ENCODE assay signal across 8 mouse cellular contexts in genomic region chr13:75089721-75090410, GRCm38 (mm10). TPM values are rescaled to one million over a fixed set of nuclear protein-coding genes. Genes with fewer than 3 reads are reported as not detected.
DNase-seq lines count a peak whose midpoint lies in the region; ATAC-seq lines count a peak whose summit lies in the region.

TSS of gene Pcsk1 (plus strand) at chr13:75089826.

- H3K4me1 ChIP-seq in megakaryocyte, embryonic 14.5 days = no peaks in the 10 kb centered on the region
- H3K4me1 ChIP-seq in neural tube, embryonic 14.5 days (ENCODE audit: control insufficient read depth, insufficient read depth, low read length) = no peaks in the 10 kb centered on the region

- DNase-seq in cerebellum, postnatal 14 days = peak; percentile 29 to 45
- DNase-seq in left cerebral cortex, postnatal 4 days = peak; percentile 5
- DNase-seq in spleen, adult 18-20 months = no peak
- DNase-seq in urinary bladder, postnatal 36 days (ENCODE audit: low spot score in 2 of 2) = no peak

- no peak for ATAC-seq in megakaryocyte, adult 5-6 weeks (ENCODE audit: poor library complexity, severe bottlenecking)
- peak; percentile 17 to 42; a peak in 3 of 4 replicates for ATAC-seq in hematopoietic stem cell, adult 5-6 weeks (replicated peaks in 1 of 2; ENCODE audit: insufficient read depth in 1 of 2, low FRiP score in 2 of 2, low TSS enrichment in 1 of 2, low read depth in 1 of 2, poor library complexity in 2 of 2, severe bottlenecking in 2 of 2)
- peak; percentile 81 for ATAC-seq in neural tube, embryonic 14.5 days (ENCODE audit: low read depth)

- H3K4me3 ChIP-seq in megakaryocyte, embryonic 14.5 days (replicated peaks) = peak within 1 kb of the TSS; percentile 81
- peak within 1 kb of the TSS; percentile 54 for H3K4me3 ChIP-seq in neural tube, embryonic 14.5 days (ENCODE audit: low read depth, low read length)

- no peak within 1 kb of the TSS for H3K27ac ChIP-seq in neural tube, embryonic 14.5 days (ENCODE audit: low read depth, low read length)

- no peaks in the 10 kb centered on the region for H3K36me3 ChIP-seq in megakaryocyte, embryonic 14.5 days (replicated peaks; ENCODE audit: low read length)
- H3K36me3 ChIP-seq in neural tube, embryonic 14.5 days (ENCODE audit: control insufficient read depth, insufficient read depth, low read length) = no peaks in the 10 kb centered on the region

- H3K9me3 ChIP-seq in megakaryocyte, embryonic 14.5 days = peaks cover 5% of the 10 kb centered on the region
- H3K9me3 ChIP-seq in neural tube, embryonic 14.5 days (ENCODE audit: control insufficient read depth, low read length) = no peaks in the 10 kb centered on the region

- intact Hi-C loops in left cerebral cortex, postnatal 4 days (cut with DNase I) = no loop called here

- under 1% methylated on average over 28 of the region's 28 CpGs for WGBS in neural tube, embryonic 14.5 days

- H3K27me3 ChIP-seq in megakaryocyte, embryonic 14.5 days (replicated peaks) = peaks cover 18% of the 10 kb centered on the region
- peaks cover 4% of the 10 kb centered on the region; the same call in 1 of the 2 replicates for H3K27me3 ChIP-seq in neural tube, embryonic 14.5 days (ENCODE audit: control insufficient read depth, insufficient read depth, low read length)

- H3K9ac ChIP-seq in neural tube, embryonic 14.5 days (replicated peaks; ENCODE audit: low read depth, low read length) = peak within 1 kb of the TSS; percentile 44; the same call in 1 of the 2 replicates

- H3K4me2 ChIP-seq in neural tube, embryonic 14.5 days (ENCODE audit: low read depth, low read length) = peak within 1 kb of the TSS; percentile 69

RNA-seq across cellular contexts. Expression of gene Pcsk1, which starts in this region (rescaled TPM):
- polyA plus RNA-seq in megakaryocyte, embryonic 14.5 days (2012; ENCODE audit: insufficient read depth, low replicate concordance) = 6.6 TPM in 1 of 2 replicates, not detected in the other
- not detected in 2 replicates for total RNA-seq in megakaryocyte, adult 5-6 weeks (2015)
- total RNA-seq in megakaryocyte, adult 5-6 weeks (2017) = not detected in 2 replicates
- 4.0 TPM in 1 of 2 replicates, not detected in the other for total RNA-seq in hematopoietic stem cell, adult 5-6 weeks (2017)
- total RNA-seq in left cerebral cortex, postnatal 4 days (2021) = 1 to 10 TPM; 3.7 to 5.3 TPM
- 2.6 and 3.2 TPM in 2 replicates for polyA plus RNA-seq in neural tube, embryonic 14.5 days (2014; fragmentation: Nextera tagmentation; extraction: Ambion mirVana)

Comparison
In these comparisons a context has a peak if more than half of its experiments do, and no peak if none do; other contexts are left out.
1. DNase-seq: peak in cerebellum, postnatal 14 days (2 of 2) and left cerebral cortex, postnatal 4 days (single experiment); none in spleen, adult 18-20 months (0 of 2) and urinary bladder, postnatal 36 days (0 of 2).